Mouse (Mus musculus): ENCODE results near the gene Vgll4. TPM values are rescaled to one million over a fixed set of nuclear protein-coding genes. Genes with fewer than 3 reads are reported as not detected.

Gene Vgll4
- total and polyA plus RNA-seq, 3 experiments = 34.6 to 73.7 (median 37.3) TPM

DNA sequence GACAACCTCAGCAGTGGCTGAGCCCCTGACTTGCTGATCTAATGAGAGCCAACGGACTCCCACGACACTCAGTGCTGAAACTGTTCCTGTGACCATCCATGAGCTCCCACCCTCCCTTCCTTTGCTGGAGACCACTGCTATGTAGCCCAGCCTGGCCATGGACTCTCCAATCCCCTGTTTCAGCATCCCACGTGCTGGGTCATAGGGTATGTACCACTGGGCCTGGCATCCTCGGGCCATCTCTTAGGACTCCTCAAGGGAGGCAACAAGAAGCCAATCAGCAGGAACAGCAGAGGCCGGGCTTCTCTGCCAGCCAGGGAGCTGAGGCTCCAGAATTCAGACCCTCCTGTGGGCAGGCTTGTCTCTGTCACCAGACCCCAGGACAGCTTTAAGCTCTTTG is 87.6 kb downstream of the Vgll4 start:
- dilution Hi-C loops (cut with MboI; ENCODE audit: extremely low pct_ligation_motif_present, extremely low pct_unique_long_range_greater_than_20kb, low sequenced_read_pairs) = no loop called here
- Histone ChIP-seq H3K36me3 (replicated peaks in 1 of 2; ENCODE audit: control insufficient read depth in 1 of 2, insufficient read depth in 1 of 2, low read length in 1 of 2) (peaks cover 13 to 77% of the 10 kb centered on the region in 2 experiments), H3K9ac (ENCODE audit: insufficient read depth, low read depth) (no peak overlapping the region), H3K27ac (ENCODE audit: insufficient read depth, low read depth) (no peak overlapping the region), H3K27me3 (replicated peaks) (no peaks in the 10 kb centered on the region), H3K4me1 (ENCODE audit: control insufficient read depth in 1 of 2, insufficient read depth in 2 of 2) (peaks cover 30 to 92% of the 10 kb centered on the region in 2 experiments), H3K9me3 (replicated peaks; ENCODE audit: low read length) (no peaks in the 10 kb centered on the region), H3K79me2 (replicated peaks; ENCODE audit: control insufficient read depth, extremely low read depth, insufficient read depth, poor library complexity, severe bottlenecking) (peaks cover 67% of the 10 kb centered on the region), H3K4me2 (ENCODE audit: insufficient read depth, low read depth, poor library complexity, severe bottlenecking) (no peak overlapping the region), H3K4me3 (replicated peaks in 1 of 3; ENCODE audit: low read depth in 2 of 3, low read length in 2 of 3, poor library complexity in 1 of 3) (no peak overlapping the region)
- DNase-seq (ENCODE audit: extremely low read depth) = no peak
- in situ Hi-C loops (cut with MboI; ENCODE audit: low pct_ligation_motif_present, low pct_unique_long_range_greater_than_20kb, low sequenced_read_pairs) = no loop called here
- TF ChIP-seq E2F4 (IDR thresholded peaks at IDR 0.05; ENCODE audit: insufficient replicate concordance, low read depth, low read length) (no peak), ETS1 (conservative IDR thresholded peaks at IDR 0.05; ENCODE audit: low read depth, low read length) (no peak)

- TF ChIP-seq CHD1 (IDR thresholded peaks at IDR 0.05; ENCODE audit: low read depth, low read length) (no peak), ZKSCAN1 (IDR thresholded peaks at IDR 0.05; ENCODE audit: borderline replicate concordance, low read depth, low read length) (no peak), MYC (IDR thresholded peaks at IDR 0.05; ENCODE audit: low read depth, low read length) (no peak), JUN (IDR thresholded peaks at IDR 0.05; ENCODE audit: insufficient read depth, low read depth, low read length) (no peak), EP300 (IDR thresholded peaks at IDR 0.05; ENCODE audit: low read length) (no peak), USF1 (IDR thresholded peaks at IDR 0.05; ENCODE audit: low read depth, low read length) (no peak), ZMIZ1 (IDR thresholded peaks at IDR 0.05; ENCODE audit: low read depth, low read length) (no peak), RAD21 (IDR thresholded peaks at IDR 0.05; ENCODE audit: low read depth, low read length) (no peak), IRF4 (IDR thresholded peaks at IDR 0.05; ENCODE audit: low read depth, low read length) (no peak), MEF2A (IDR thresholded peaks at IDR 0.05; ENCODE audit: borderline replicate concordance, low read depth, low read length) (no peak), ELF1 (IDR thresholded peaks at IDR 0.05; ENCODE audit: low read depth, low read length) (no peak), NRF1 (IDR thresholded peaks at IDR 0.05; ENCODE audit: low read depth, low read length) (no peak), ETS1 (conservative IDR thresholded peaks at IDR 0.05; ENCODE audit: low read depth, low read length) (no peak)
- H3K4me1 ChIP-seq (ENCODE audit: control insufficient read depth in 1 of 2, insufficient read depth in 2 of 2) = peaks cover 25 to 91% of the 10 kb centered on the region in 2 experiments
- H3K9me3 ChIP-seq (replicated peaks; ENCODE audit: low read length) = no peaks in the 10 kb centered on the region
- dilution Hi-C loops (cut with MboI; ENCODE audit: extremely low pct_ligation_motif_present, extremely low pct_unique_long_range_greater_than_20kb, low sequenced_read_pairs) (no loop called here), in situ Hi-C loops (cut with MboI; ENCODE audit: low pct_ligation_motif_present, low pct_unique_long_range_greater_than_20kb, low sequenced_read_pairs) (no loop called here)
- H3K4me2 ChIP-seq (ENCODE audit: insufficient read depth, low read depth, poor library complexity, severe bottlenecking) = no peak overlapping the region
- DNase-seq (ENCODE audit: extremely low read depth) = no peak
- H3K4me3 ChIP-seq (replicated peaks in 1 of 3; ENCODE audit: low read depth in 2 of 3, low read length in 2 of 3, poor library complexity in 1 of 3) = no peak overlapping the region
- peaks cover 70% of the 10 kb centered on the region for H3K79me2 ChIP-seq (replicated peaks; ENCODE audit: control insufficient read depth, extremely low read depth, insufficient read depth, poor library complexity, severe bottlenecking)
- H3K27me3 ChIP-seq (replicated peaks) = no peaks in the 10 kb centered on the region
- H3K9ac ChIP-seq (ENCODE audit: insufficient read depth, low read depth) = no peak overlapping the region
- peaks cover 13 to 86% of the 10 kb centered on the region in 2 experiments for H3K36me3 ChIP-seq (replicated peaks in 1 of 2; ENCODE audit: control insufficient read depth in 1 of 2, insufficient read depth in 1 of 2, low read length in 1 of 2)
- H3K27ac ChIP-seq (ENCODE audit: insufficient read depth, low read depth) = no peak overlapping the region
Observed at GRCm38 (mm10) chr6:114880798-114881197, 89.0 kb downstream of the Vgll4 start.

All from CH12.LX (cell line).